Mouse (Mus musculus) cerebellum, adult 2 months (tissue): ENCODE measurements around the gene Axl. TPM values are rescaled to one million over a fixed set of nuclear protein-coding genes. Genes with fewer than 3 reads are reported as not detected.

ENCODE experiments used
- DNase-seq, 2 experiments: peaks; one replicate each; pipeline ENCODE4 v3.0.0; 2021
- H3K27ac ChIP-seq: fragments of 200-500 bp; 2 replicates; pipeline ENCODE4 v1.5.1; 2012; ENCODE audit warnings: low read length, control low read depth, inconsistent platforms; ENCODE audit not compliant: insufficient read depth
- H3K27me3 ChIP-seq: fragments of 200-500 bp; 2 replicates; pipeline ENCODE4 v1.6.1; 2012; ENCODE audit warnings: inconsistent platforms, mild to moderate bottlenecking, low read length, moderate library complexity; ENCODE audit not compliant: control insufficient read depth, insufficient read depth
- H3K4me1 ChIP-seq: fragments of 200-500 bp; 2 replicates; pipeline ENCODE4 v1.6.1; 2011; ENCODE audit warnings: low read length; ENCODE audit not compliant: control insufficient read depth, insufficient read depth
- H3K4me3 ChIP-seq: fragments of 200-500 bp; replicated peaks from 2 replicates; pipeline ENCODE3; 2011; ENCODE audit warnings: mild to moderate bottlenecking, low read depth, low read length, control low read depth; ENCODE audit not compliant: insufficient read depth
- CTCF ChIP-seq: fragments of 200-500 bp; IDR thresholded peaks from 2 replicates; pipeline ENCODE4 v1.5.1; 2011; ENCODE audit warnings: low read depth, mild to moderate bottlenecking, control low read depth, low read length, moderate library complexity, borderline replicate concordance; ENCODE audit not compliant: insufficient read depth
- POLR2A ChIP-seq: fragments of 200-500 bp; IDR thresholded peaks from 2 replicates; pipeline ENCODE4 v1.6.1; 2011; ENCODE audit warnings: low read length, control low read depth, borderline replicate concordance; ENCODE audit not compliant: insufficient read depth
- WGBS: fragments of 180-500 bp; shearing (Covaris S2); methylation state at CpG from one replicate; pipeline ENCODE4 v1.1.7; 2018; 5-methylcytosine and 5-hydroxymethylcytosine counted together
- polyA plus RNA-seq: library from polyadenylated mRNA; depleted of rRNA; stranded (reverse); fragments of >200 nt; gene quantifications from 2 replicates; pipeline ENCODE4 v1.2.3, GENCODE M21; 2012

The Axl gene
- polyA plus RNA-seq, 1 experiment, result 27.1 TPM

DNA sequence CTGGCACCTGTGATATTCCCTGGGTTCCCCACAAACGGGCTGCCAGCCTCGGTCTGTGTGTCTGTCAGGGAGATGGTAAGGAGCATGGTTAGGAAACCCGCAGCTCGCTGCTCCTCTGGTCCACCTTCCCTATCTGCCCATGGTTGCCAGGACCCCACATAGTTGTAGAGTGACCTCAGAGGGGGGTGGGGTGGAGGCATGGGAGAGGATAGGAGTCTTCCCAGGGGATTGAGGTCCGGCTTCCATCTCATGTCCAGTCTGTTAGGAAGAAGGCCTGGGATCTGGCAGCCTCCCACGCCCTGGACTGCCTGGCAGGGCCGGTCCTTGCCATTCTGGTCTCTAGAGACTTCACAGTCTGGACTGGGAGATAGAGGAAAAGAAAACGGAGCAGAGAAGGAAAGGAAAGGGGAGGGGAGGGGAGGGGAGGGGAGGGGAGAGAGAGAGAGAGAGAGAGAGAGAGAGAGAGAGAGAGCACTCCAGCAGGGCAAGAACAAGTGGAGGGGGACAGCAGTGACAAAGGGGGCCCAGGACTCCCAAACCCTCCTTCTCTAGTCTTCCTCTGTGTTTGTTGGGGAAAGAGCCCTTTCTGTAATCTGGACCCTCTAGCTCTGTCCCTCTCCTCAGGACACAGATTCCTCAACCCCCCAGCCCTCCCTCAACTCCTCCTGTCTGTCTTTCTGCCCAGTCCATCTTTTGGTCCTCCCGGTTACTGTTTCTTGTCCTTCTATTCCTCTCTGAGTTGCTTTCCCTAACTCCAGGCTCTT, 867 bp downstream of the Axl start:
- TF ChIP-seq CTCF (no peak), POLR2A (no peak)
- no peaks in the 10 kb centered on the region for H3K4me1 ChIP-seq
- no peak overlapping the region for H3K27ac ChIP-seq
- no peak for DNase-seq
- H3K4me3 ChIP-seq, result no peak overlapping the region
- H3K27me3 ChIP-seq, result peaks cover 3% of the 10 kb centered on the region; the same call in 1 of the 2 replicates
- 13% methylated on average over 9 of the region's 9 CpGs for WGBS

DNA sequence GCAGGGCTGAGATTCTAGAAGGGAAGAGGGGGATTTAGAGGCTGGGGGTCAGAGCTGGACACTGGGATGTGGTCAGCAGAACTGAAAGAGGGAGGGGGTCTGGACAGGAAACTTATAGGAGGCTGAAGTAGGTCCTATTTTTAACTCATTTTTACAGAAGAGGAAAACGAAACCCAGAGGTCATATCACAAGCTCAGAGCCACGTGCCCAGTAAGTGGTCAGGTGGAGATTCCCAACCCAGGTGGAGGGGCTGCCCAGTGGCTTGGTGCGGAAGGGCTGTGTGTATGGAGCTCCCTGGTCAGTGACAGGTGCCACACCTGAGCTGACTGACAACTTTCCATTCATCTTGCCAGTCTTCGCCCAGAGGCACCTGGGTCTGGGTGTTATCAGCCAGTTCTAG, 1.5 kb downstream of the Axl start:
- H3K27me3 ChIP-seq, result peaks cover 3% of the 10 kb centered on the region; the same call in 1 of the 2 replicates
- TF ChIP-seq CTCF (no peak), POLR2A (no peak)
- no peak overlapping the region for H3K27ac ChIP-seq
- H3K4me1 ChIP-seq, result no peaks in the 10 kb centered on the region
- DNase-seq, result no peak
- 83% methylated on average over 4 of the region's 4 CpGs for WGBS
- H3K4me3 ChIP-seq, result no peak overlapping the region

DNA sequence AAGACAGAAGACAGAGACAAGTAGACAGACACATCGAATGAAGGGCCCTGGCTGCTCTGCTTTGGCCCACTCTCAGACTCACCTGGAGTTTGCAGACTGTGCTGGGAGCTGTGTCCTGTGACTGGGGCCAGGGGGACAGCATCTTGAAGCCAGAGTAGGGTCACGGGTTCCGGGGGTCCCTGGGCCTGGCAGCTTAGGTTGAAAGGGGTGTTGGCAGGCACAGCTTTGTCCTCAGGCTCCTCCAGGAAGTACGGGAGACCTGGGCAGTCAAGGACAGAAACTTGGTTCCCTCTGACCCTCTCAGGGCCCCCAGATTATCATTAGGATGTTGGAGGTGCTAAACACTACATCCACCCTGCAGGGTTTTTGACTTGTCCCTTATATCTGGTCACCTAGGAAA, 2.8 kb downstream of the Axl start:
- H3K4me3 ChIP-seq, result no peak overlapping the region
- H3K27ac ChIP-seq, result no peak overlapping the region
- TF ChIP-seq POLR2A (no peak), CTCF (no peak)
- H3K27me3 ChIP-seq, result peaks cover 3% of the 10 kb centered on the region; the same call in 1 of the 2 replicates
- no peak for DNase-seq
- 64% methylated on average over 4 of the region's 4 CpGs for WGBS
- H3K4me1 ChIP-seq, result no peaks in the 10 kb centered on the region

- Histone ChIP-seq H3K4me1 (no peaks in the 10 kb centered on the region), H3K4me3 (no peak overlapping the region), H3K27ac (no peak overlapping the region), H3K27me3 (peaks cover 3% of the 10 kb centered on the region; the same call in 1 of the 2 replicates)
- no peak for DNase-seq
- WGBS, result 39% methylated on average over 1 of the region's 1 CpGs
- no peak for TF ChIP-seq POLR2A
- no peak for TF ChIP-seq CTCF
Measured at GRCm38 (mm10) chr7:25784808-25785207, 3.7 kb downstream of the Axl start.

DNA sequence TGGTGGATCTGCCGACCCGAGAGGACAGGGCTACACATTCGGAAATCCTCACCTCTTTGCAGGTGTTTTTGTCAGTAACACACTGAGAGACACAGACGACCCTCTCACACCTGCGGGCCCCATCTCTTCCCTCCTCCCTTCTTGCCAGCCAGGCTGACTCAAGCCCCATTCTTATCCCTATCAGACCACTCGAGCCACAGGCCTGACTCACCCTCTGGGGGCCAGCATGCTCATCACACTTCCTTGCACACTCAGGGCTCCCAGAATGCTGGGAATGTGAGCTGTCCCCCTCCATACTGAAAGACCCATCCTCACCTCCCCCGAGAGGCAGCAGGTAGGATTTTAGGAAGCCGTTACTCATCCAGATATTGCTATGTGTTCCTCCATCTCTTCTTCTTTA, 4.8 kb downstream of the Axl start:
- H3K4me3 ChIP-seq, result no peak overlapping the region
- WGBS, result 73% methylated on average over 8 of the region's 8 CpGs
- no peaks in the 10 kb centered on the region for H3K4me1 ChIP-seq
- DNase-seq, result no peak
- TF ChIP-seq CTCF, result no peak
- TF ChIP-seq POLR2A, result no peak
- H3K27me3 ChIP-seq, result peaks cover 3% of the 10 kb centered on the region; the same call in 1 of the 2 replicates
- H3K27ac ChIP-seq, result no peak overlapping the region

DNA sequence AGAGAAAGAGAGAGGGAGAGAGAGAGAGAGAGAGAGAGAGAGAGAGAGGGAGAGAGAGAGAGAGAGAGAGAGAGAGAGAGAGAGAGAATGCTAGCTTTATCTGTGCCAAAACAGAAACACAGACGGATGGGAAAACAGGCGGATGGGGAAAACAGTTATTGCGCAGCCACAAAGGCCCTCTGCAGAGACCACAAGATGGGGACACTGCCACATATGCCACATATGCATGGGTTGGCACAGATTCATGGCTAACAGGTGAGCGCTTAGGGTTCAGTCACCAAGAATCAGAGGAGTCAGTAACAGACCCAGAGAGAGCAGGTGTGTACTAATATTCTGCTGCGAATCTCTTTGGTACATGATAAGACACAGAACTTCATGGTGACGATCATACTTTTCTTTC, 5.8 kb downstream of the Axl start:
- no peak for DNase-seq
- H3K27ac ChIP-seq, result no peak overlapping the region
- H3K27me3 ChIP-seq, result no peaks in the 10 kb centered on the region
- 46% methylated on average over 6 of the region's 6 CpGs for WGBS
- H3K4me3 ChIP-seq, result no peak overlapping the region
- TF ChIP-seq POLR2A, result no peak
- TF ChIP-seq CTCF, result no peak
- no peaks in the 10 kb centered on the region for H3K4me1 ChIP-seq

- 49% methylated on average over 11 of the region's 11 CpGs for WGBS
- DNase-seq, result no peak
- Histone ChIP-seq H3K4me3 (no peak overlapping the region), H3K27ac (no peak overlapping the region), H3K4me1 (no peaks in the 10 kb centered on the region), H3K27me3 (no peaks in the 10 kb centered on the region)
- TF ChIP-seq POLR2A (no peak), CTCF (no peak)
Measured at GRCm38 (mm10) chr7:25781937-25782610, 6.4 kb downstream of the Axl start.
